Comparison of ENCODE assay signal across 8 mouse cellular contexts in the genomic region with DNA sequence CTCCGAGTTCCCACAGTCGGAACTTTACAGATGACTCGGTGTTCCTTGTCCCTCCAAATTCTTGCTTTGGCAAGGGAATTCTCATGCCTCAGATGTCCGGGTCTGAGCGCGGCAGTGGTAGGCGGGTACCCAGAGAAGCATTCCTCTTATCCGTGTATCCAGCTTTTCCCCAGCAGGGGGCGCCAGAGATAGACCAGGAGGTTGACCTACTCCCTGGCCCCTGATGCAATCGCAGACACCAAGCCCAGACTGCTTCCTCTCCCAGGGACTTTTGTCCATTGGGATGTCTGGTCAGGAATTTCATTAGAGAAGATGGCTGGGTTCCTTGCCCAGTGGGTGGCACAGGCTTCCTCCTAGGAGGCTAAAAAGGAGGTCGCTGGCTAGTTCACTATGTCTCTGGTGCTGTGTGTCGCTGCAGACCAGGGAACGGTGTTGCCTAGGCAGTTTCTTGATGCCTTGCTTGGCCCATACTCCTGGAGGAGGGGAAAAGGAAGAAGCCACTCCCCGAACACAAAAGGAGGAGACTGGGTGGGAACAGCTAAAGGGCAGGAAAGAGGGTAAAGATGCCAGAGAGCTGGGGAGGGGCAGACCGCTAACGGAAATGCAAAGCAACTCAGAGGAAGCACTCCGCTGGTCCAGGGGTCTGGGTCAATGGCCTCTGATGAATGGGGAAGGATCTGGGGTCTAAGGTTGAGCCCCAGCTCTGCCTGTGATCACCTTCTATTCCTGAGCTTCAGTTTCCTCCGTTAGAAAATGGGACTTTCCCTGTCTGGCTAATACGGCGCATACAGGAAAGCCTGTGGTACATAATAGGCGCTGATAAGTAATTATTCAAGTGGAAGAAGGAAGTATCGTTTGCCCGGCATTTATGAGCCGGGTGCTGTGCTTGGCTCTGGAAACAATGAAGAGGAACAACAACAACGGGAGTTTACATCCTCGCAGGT. TPM values are rescaled to one million over a fixed set of nuclear protein-coding genes. Genes with fewer than 3 reads are reported as not detected.
DNase-seq lines count a peak whose midpoint lies in the region; ATAC-seq and TF ChIP-seq lines count a peak whose summit lies in the region.

No protein-coding gene starts in this region.

- H3K27me3 ChIP-seq in embryonic facial prominence, embryonic 15.5 days, result peaks cover 40% of the 10 kb centered on the region
- H3K27me3 ChIP-seq in heart, embryonic 10.5 days (ENCODE audit: insufficient read depth, poor library complexity, severe bottlenecking), result peaks cover 59% of the 10 kb centered on the region
- H3K27me3 ChIP-seq in kidney, embryonic 14.5 days (ENCODE audit: control insufficient read depth, insufficient read depth, low read length), result peaks cover 20% of the 10 kb centered on the region
- H3K27me3 ChIP-seq in limb, embryonic 14.5 days (ENCODE audit: control insufficient read depth, insufficient read depth, low read length), result peaks cover 16% of the 10 kb centered on the region
- H3K27me3 ChIP-seq in midbrain, postnatal 0 days (ENCODE audit: insufficient read depth, low read length), result peaks cover 24% of the 10 kb centered on the region

- peak; percentile 75 for ATAC-seq in embryonic facial prominence, embryonic 15.5 days (ENCODE audit: insufficient number of reproducible peaks, low FRiP score, low TSS enrichment, low read depth)
- ATAC-seq in kidney, embryonic 14.5 days (ENCODE audit: low FRiP score, low TSS enrichment), result peak; percentile 71
- peak; percentile 86; the same call in 1 of the 2 replicates for ATAC-seq in limb, embryonic 14.5 days (ENCODE audit: low FRiP score, low read depth)
- ATAC-seq in midbrain, postnatal 0 days (ENCODE audit: low FRiP score), result peak; percentile 77

- peak overlapping the region; percentile 31 for H3K4me2 ChIP-seq in embryonic facial prominence, embryonic 15.5 days (replicated peaks)
- H3K4me2 ChIP-seq in kidney, embryonic 14.5 days (replicated peaks; ENCODE audit: low read depth, low read length), result peak overlapping the region; percentile 36
- peak overlapping the region; percentile 15; the same call in 1 of the 2 replicates for H3K4me2 ChIP-seq in limb, embryonic 14.5 days (replicated peaks; ENCODE audit: low read depth, low read length, severe bottlenecking)
- peak overlapping the region; percentile 20 for H3K4me2 ChIP-seq in midbrain, postnatal 0 days (ENCODE audit: low read depth, low read length, poor library complexity, severe bottlenecking)

- peak; percentile 92 for DNase-seq in A20 (ENCODE audit: low read depth, low spot score)
- peak; percentile 95 for DNase-seq in heart, embryonic 10.5 days (ENCODE audit: low spot score)
- peak; percentile 85 for DNase-seq in limb, embryonic 14.5 days (ENCODE audit: low spot score)
- peak; percentile 87 for DNase-seq in midbrain, postnatal 0 days (ENCODE audit: low spot score)
- DNase-seq in spleen, postnatal 10 days (ENCODE audit: low spot score in 2 of 2), result peak; percentile 88 to 91

- no peaks in the 10 kb centered on the region for H3K36me3 ChIP-seq in embryonic facial prominence, embryonic 15.5 days
- no peaks in the 10 kb centered on the region for H3K36me3 ChIP-seq in heart, embryonic 10.5 days
- H3K36me3 ChIP-seq in kidney, embryonic 14.5 days (ENCODE audit: control insufficient read depth, insufficient read depth, low read length), result no peaks in the 10 kb centered on the region
- no peaks in the 10 kb centered on the region for H3K36me3 ChIP-seq in limb, embryonic 14.5 days (ENCODE audit: control insufficient read depth, insufficient read depth, low read length)
- no peaks in the 10 kb centered on the region for H3K36me3 ChIP-seq in midbrain, postnatal 0 days (ENCODE audit: insufficient read depth, low read length)

- TF ChIP-seq POLR2A in bone marrow, adult 2 months (IDR thresholded peaks at IDR 0.05; ENCODE audit: borderline replicate concordance, control insufficient read depth, low read depth, low read length), result no peak
- TF ChIP-seq POLR2A in limb, embryonic 14.5 days (IDR thresholded peaks at IDR 0.05; ENCODE audit: borderline replicate concordance, extremely low read depth, insufficient read depth, insufficient read length), result no peak

- WGBS in bone marrow, adult 2 months, result under 1% methylated on average over 26 of the region's 26 CpGs
- 14% methylated on average over 26 of the region's 26 CpGs for WGBS in embryonic facial prominence, embryonic 15.5 days
- 18% methylated on average over 26 of the region's 26 CpGs for WGBS in heart, embryonic 10.5 days
- WGBS in kidney, embryonic 14.5 days, result 13% methylated on average over 26 of the region's 26 CpGs
- WGBS in limb, embryonic 14.5 days, result 16% methylated on average over 26 of the region's 26 CpGs
- WGBS in midbrain, postnatal 0 days, result 26% methylated on average over 26 of the region's 26 CpGs

- peaks cover 4% of the 10 kb centered on the region; the same call in 1 of the 2 replicates for H3K4me1 ChIP-seq in bone marrow, adult 2 months (ENCODE audit: control insufficient read depth, insufficient read depth, low read length)
- H3K4me1 ChIP-seq in embryonic facial prominence, embryonic 15.5 days, result peaks cover 33% of the 10 kb centered on the region
- H3K4me1 ChIP-seq in heart, embryonic 10.5 days, result peaks cover 44% of the 10 kb centered on the region
- H3K4me1 ChIP-seq in kidney, embryonic 14.5 days (ENCODE audit: control insufficient read depth, insufficient read depth, low read length), result peaks cover 31% of the 10 kb centered on the region
- peaks cover 7% of the 10 kb centered on the region; the same call in 1 of the 2 replicates for H3K4me1 ChIP-seq in limb, embryonic 14.5 days (ENCODE audit: control insufficient read depth, insufficient read depth, low read length)
- H3K4me1 ChIP-seq in midbrain, postnatal 0 days (ENCODE audit: insufficient read depth, low read length), result peaks cover 7% of the 10 kb centered on the region

- peak; percentile 80 for TF ChIP-seq CTCF in bone marrow, adult 2 months (IDR thresholded peaks at IDR 0.05; ENCODE audit: control insufficient read depth, insufficient read depth, low read length)
- TF ChIP-seq CTCF in midbrain, postnatal 0 days (IDR thresholded peaks at IDR 0.05), result peak; percentile 87

- H3K9me3 ChIP-seq in embryonic facial prominence, embryonic 15.5 days (replicated peaks), result no peaks in the 10 kb centered on the region
- no peaks in the 10 kb centered on the region for H3K9me3 ChIP-seq in heart, embryonic 10.5 days
- H3K9me3 ChIP-seq in kidney, embryonic 14.5 days (ENCODE audit: control insufficient read depth, low read length), result peaks cover 2% of the 10 kb centered on the region; the same call in 1 of the 2 replicates
- no peaks in the 10 kb centered on the region for H3K9me3 ChIP-seq in limb, embryonic 14.5 days (ENCODE audit: control insufficient read depth, low read length)
- no peaks in the 10 kb centered on the region for H3K9me3 ChIP-seq in midbrain, postnatal 0 days (ENCODE audit: low read length)

- H3K4me3 ChIP-seq in bone marrow, adult 2 months (replicated peaks; ENCODE audit: control insufficient read depth, low read depth, low read length), result no peak overlapping the region
- H3K4me3 ChIP-seq in embryonic facial prominence, embryonic 15.5 days (replicated peaks), result 0 out of 2 replicates have a peak overlapping the region, but pooled peaks have one; percentile 3
- H3K4me3 ChIP-seq in heart, embryonic 10.5 days, result peak overlapping the region; percentile 36
- peak overlapping the region; percentile 2; the same call in 1 of the 2 replicates for H3K4me3 ChIP-seq in kidney, embryonic 14.5 days (ENCODE audit: low read length)
- no peak overlapping the region for H3K4me3 ChIP-seq in limb, embryonic 14.5 days (replicated peaks; ENCODE audit: low read length)
- H3K4me3 ChIP-seq in midbrain, postnatal 0 days (ENCODE audit: low read depth, low read length), result no peak overlapping the region

- H3K27ac ChIP-seq in bone marrow, adult 2 months (ENCODE audit: control insufficient read depth, insufficient read depth, low read depth, low read length, poor library complexity), result no peak overlapping the region
- no peak overlapping the region for H3K27ac ChIP-seq in embryonic facial prominence, embryonic 15.5 days (replicated peaks)
- H3K27ac ChIP-seq in heart, embryonic 10.5 days, result 0 out of 2 replicates have a peak overlapping the region, but pooled peaks have one; percentile 11
- no peak overlapping the region for H3K27ac ChIP-seq in kidney, embryonic 14.5 days (ENCODE audit: low read depth, low read length)
- H3K27ac ChIP-seq in limb, embryonic 14.5 days (replicated peaks; ENCODE audit: low read depth, low read length), result no peak overlapping the region
- H3K27ac ChIP-seq in midbrain, postnatal 0 days (ENCODE audit: low read depth, low read length), result no peak overlapping the region

- H3K9ac ChIP-seq in embryonic facial prominence, embryonic 15.5 days, result no peak overlapping the region
- H3K9ac ChIP-seq in kidney, embryonic 14.5 days (ENCODE audit: low read depth, low read length), result no peak overlapping the region
- no peak overlapping the region for H3K9ac ChIP-seq in limb, embryonic 14.5 days (ENCODE audit: low read depth, low read length, severe bottlenecking)
- no peak overlapping the region for H3K9ac ChIP-seq in midbrain, postnatal 0 days (replicated peaks; ENCODE audit: low read length, poor library complexity, severe bottlenecking)

RNA-seq across cellular contexts. Expression of a gene that starts 6.7 kb away (rescaled TPM):
- polyA plus RNA-seq in bone marrow, adult 2 months (2011; ENCODE audit: insufficient read depth, insufficient read length, low replicate concordance, missing spikeins), result not detected in 2 replicates
- 2.6 and 3.0 TPM in 2 replicates for polyA plus RNA-seq in embryonic facial prominence, embryonic 15.5 days (2015; fragmentation: Nextera tagmentation; extraction: Ambion mirVana)
- polyA plus RNA-seq in heart, embryonic 10.5 days (2016; fragmentation: Nextera tagmentation; extraction: Ambion mirVana), result 0.79 and 1.2 TPM in 2 replicates
- 2.0 and 2.4 TPM in 2 replicates for polyA plus RNA-seq in kidney, embryonic 14.5 days (2014; fragmentation: Nextera tagmentation; extraction: Ambion mirVana)
- 3.1 and 4.7 TPM in 2 replicates for polyA plus RNA-seq in limb, embryonic 14.5 days (2012; rRNA removed)
- 1.2 and 1.5 TPM in 2 replicates for polyA plus RNA-seq in limb, embryonic 14.5 days (2014; fragmentation: Nextera tagmentation; extraction: Ambion mirVana)
- 15.5 and 29.8 TPM in 2 replicates for total RNA-seq in midbrain, postnatal 0 days (2014; rRNA removed)
- polyA plus RNA-seq in midbrain, postnatal 0 days (2015; fragmentation: Nextera tagmentation; extraction: Ambion mirVana), result 11.1 and 12.7 TPM in 2 replicates

RNA-seq across cellular contexts. Expression of a gene that starts 29.5 kb away (rescaled TPM):
- polyA plus RNA-seq in bone marrow, adult 2 months (2011; ENCODE audit: insufficient read depth, insufficient read length, low replicate concordance, missing spikeins), result 25.2 and 56.9 TPM in 2 replicates
- polyA plus RNA-seq in embryonic facial prominence, embryonic 15.5 days (2015; fragmentation: Nextera tagmentation; extraction: Ambion mirVana), result 95.1 and 98.4 TPM in 2 replicates
- polyA plus RNA-seq in heart, embryonic 10.5 days (2016; fragmentation: Nextera tagmentation; extraction: Ambion mirVana), result 110 and 113 TPM in 2 replicates
- 57.8 and 75.5 TPM in 2 replicates for polyA plus RNA-seq in kidney, embryonic 14.5 days (2014; fragmentation: Nextera tagmentation; extraction: Ambion mirVana)
- 182 and 215 TPM in 2 replicates for polyA plus RNA-seq in limb, embryonic 14.5 days (2012; rRNA removed)
- polyA plus RNA-seq in limb, embryonic 14.5 days (2014; fragmentation: Nextera tagmentation; extraction: Ambion mirVana), result 73.7 and 77.8 TPM in 2 replicates
- total RNA-seq in midbrain, postnatal 0 days (2014; rRNA removed), result 61.7 and 64.6 TPM in 2 replicates
- polyA plus RNA-seq in midbrain, postnatal 0 days (2015; fragmentation: Nextera tagmentation; extraction: Ambion mirVana), result 11.4 and 16.2 TPM in 2 replicates

RNA-seq across cellular contexts. Expression of a gene that starts 48.2 kb away (rescaled TPM):
- 67.1 and 96.1 TPM in 2 replicates for polyA plus RNA-seq in bone marrow, adult 2 months (2011; ENCODE audit: insufficient read depth, insufficient read length, low replicate concordance, missing spikeins)
- 90.1 and 92.0 TPM in 2 replicates for polyA plus RNA-seq in embryonic facial prominence, embryonic 15.5 days (2015; fragmentation: Nextera tagmentation; extraction: Ambion mirVana)
- polyA plus RNA-seq in heart, embryonic 10.5 days (2016; fragmentation: Nextera tagmentation; extraction: Ambion mirVana), result 88.7 and 117 TPM in 2 replicates
- 116 and 120 TPM in 2 replicates for polyA plus RNA-seq in kidney, embryonic 14.5 days (2014; fragmentation: Nextera tagmentation; extraction: Ambion mirVana)
- 51.6 and 61.7 TPM in 2 replicates for polyA plus RNA-seq in limb, embryonic 14.5 days (2012; rRNA removed)
- polyA plus RNA-seq in limb, embryonic 14.5 days (2014; fragmentation: Nextera tagmentation; extraction: Ambion mirVana), result 90.3 and 107 TPM in 2 replicates
- 33.2 and 41.5 TPM in 2 replicates for total RNA-seq in midbrain, postnatal 0 days (2014; rRNA removed)
- polyA plus RNA-seq in midbrain, postnatal 0 days (2015; fragmentation: Nextera tagmentation; extraction: Ambion mirVana), result 95.5 and 101 TPM in 2 replicates

RNA-seq across cellular contexts. Expression of a gene that starts 52.7 kb away (rescaled TPM):
- 3.7 and 7.8 TPM in 2 replicates for polyA plus RNA-seq in bone marrow, adult 2 months (2011; ENCODE audit: insufficient read depth, insufficient read length, low replicate concordance, missing spikeins)
- 41.0 and 42.2 TPM in 2 replicates for polyA plus RNA-seq in embryonic facial prominence, embryonic 15.5 days (2015; fragmentation: Nextera tagmentation; extraction: Ambion mirVana)
- 25.7 and 35.8 TPM in 2 replicates for polyA plus RNA-seq in heart, embryonic 10.5 days (2016; fragmentation: Nextera tagmentation; extraction: Ambion mirVana)
- 26.3 and 50.3 TPM in 2 replicates for polyA plus RNA-seq in kidney, embryonic 14.5 days (2014; fragmentation: Nextera tagmentation; extraction: Ambion mirVana)
- polyA plus RNA-seq in limb, embryonic 14.5 days (2012; rRNA removed), result 44.3 and 53.9 TPM in 2 replicates
- polyA plus RNA-seq in limb, embryonic 14.5 days (2014; fragmentation: Nextera tagmentation; extraction: Ambion mirVana), result 38.4 and 41.1 TPM in 2 replicates
- total RNA-seq in midbrain, postnatal 0 days (2014; rRNA removed), result 28.4 and 30.0 TPM in 2 replicates
- polyA plus RNA-seq in midbrain, postnatal 0 days (2015; fragmentation: Nextera tagmentation; extraction: Ambion mirVana), result 16.9 and 18.4 TPM in 2 replicates

Comparison
In these comparisons a context has a peak if more than half of its experiments do, and no peak if none do; other contexts are left out.
1. H3K4me3 ChIP-seq: peak in embryonic facial prominence, embryonic 15.5 days (single experiment), heart, embryonic 10.5 days (single experiment) and kidney, embryonic 14.5 days (single experiment); none in bone marrow, adult 2 months (single experiment), limb, embryonic 14.5 days (single experiment) and midbrain, postnatal 0 days (single experiment).
2. Peak in every context shown above with its lines, with median percentiles within 50 percentile points of each other: DNase-seq, ATAC-seq and H3K4me2 ChIP-seq.